Mouse (Mus musculus) limb, embryonic 11.5 days (tissue): Measurements from ENCODE around the gene Plbd2. TPM values are rescaled to one million over a fixed set of nuclear protein-coding genes. Genes with fewer than 3 reads are reported as not detected.

Source experiments
- ATAC-seq: fragments of 200-750 bp; cut with Nextera tagmentation; 2 replicates; pipeline ENCODE4 v1.8.0; 2017; ENCODE audit warnings: low read depth; ENCODE audit not compliant: insufficient number of reproducible peaks, low FRiP score, low TSS enrichment
- DNase-seq: peaks from one replicate; pipeline ENCODE4 v3.0.0-alpha.2; 2015; ENCODE audit warnings: low spot score
- H3K27ac ChIP-seq: fragments of 300-500 bp; sonication (generic); replicated peaks from 2 replicates; pipeline ENCODE4 v1.5.1; 2014; ENCODE audit warnings: low read depth, mild to moderate bottlenecking, low read length
- H3K27me3 ChIP-seq: fragments of 300-500 bp; sonication (generic); 2 replicates; pipeline ENCODE4 v1.6.1; 2014; ENCODE audit warnings: mild to moderate bottlenecking, low read length, mixed read lengths; ENCODE audit not compliant: control insufficient read depth, insufficient read depth
- H3K36me3 ChIP-seq: fragments of 300-500 bp; sonication (generic); 2 replicates; pipeline ENCODE4 v1.6.1; 2014; ENCODE audit warnings: mild to moderate bottlenecking, low read length, moderate library complexity, mixed read lengths; ENCODE audit not compliant: control insufficient read depth, insufficient read depth
- H3K4me1 ChIP-seq: fragments of 300-500 bp; sonication (generic); 2 replicates; pipeline ENCODE4 v1.6.1; 2014; ENCODE audit warnings: low read length, mixed read lengths; ENCODE audit not compliant: control insufficient read depth, insufficient read depth
- H3K4me2 ChIP-seq: fragments of 300-500 bp; sonication (generic); 2 replicates; pipeline ENCODE4 v1.6.1; 2014; ENCODE audit warnings: low read depth, mild to moderate bottlenecking, moderate library complexity; ENCODE audit not compliant: severe bottlenecking
- H3K4me3 ChIP-seq: fragments of 300-500 bp; sonication (generic); 2 replicates; pipeline ENCODE4 v1.5.1; 2014; ENCODE audit warnings: low read depth, low read length
- H3K9ac ChIP-seq: fragments of 300-500 bp; sonication (generic); 2 replicates; pipeline ENCODE4 v1.6.1; 2014; ENCODE audit warnings: mild to moderate bottlenecking, low read length
- H3K9me3 ChIP-seq: fragments of 300-500 bp; sonication (generic); 2 replicates; pipeline ENCODE4 v1.6.1; 2016; ENCODE audit warnings: low read length; ENCODE audit not compliant: control insufficient read depth
- WGBS: fragments of 180-500 bp; shearing (Covaris S2); extraction: QIAGEN DNeasy Blood & Tissue Kit; methylation state at CpG from one replicate; pipeline ENCODE4 v1.1.7; 2014; 5-methylcytosine and 5-hydroxymethylcytosine counted together
- polyA plus RNA-seq: library from polyadenylated mRNA; unstranded; fragments of >200 nt; fragmentation: Nextera tagmentation; extraction: Ambion mirVana; gene quantifications from 2 replicates; pipeline ENCODE4 v1.2.1, GENCODE M21; 2014

The Plbd2 gene
- polyA plus RNA-seq, 1 experiment from 2014 or later = 29.2 TPM

- no peak for ATAC-seq
- 70% methylated on average over 7 of the region's 7 CpGs for WGBS
- no peak overlapping the region for H3K4me3 ChIP-seq
- H3K27ac ChIP-seq = no peak overlapping the region
- no peak for DNase-seq
- no peaks in the 10 kb centered on the region for H3K36me3 ChIP-seq
- H3K9me3 ChIP-seq = no peaks in the 10 kb centered on the region
- peaks cover 8% of the 10 kb centered on the region for H3K4me1 ChIP-seq
- no peak overlapping the region for H3K9ac ChIP-seq
- H3K27me3 ChIP-seq = no peaks in the 10 kb centered on the region
- H3K4me2 ChIP-seq = no peak overlapping the region
Measured at GRCm38 (mm10) chr5:120515451-120515850, 12.0 kb upstream of the Plbd2 start.

- H3K4me2 ChIP-seq = no peak overlapping the region
- no peaks in the 10 kb centered on the region for H3K27me3 ChIP-seq
- H3K27ac ChIP-seq = no peak overlapping the region
- no peaks in the 10 kb centered on the region for H3K36me3 ChIP-seq
- H3K9ac ChIP-seq = no peak overlapping the region
- no peak for ATAC-seq
- H3K4me1 ChIP-seq = peaks cover 11% of the 10 kb centered on the region
- WGBS = 34% methylated on average over 4 of the region's 4 CpGs
- no peaks in the 10 kb centered on the region for H3K9me3 ChIP-seq
- H3K4me3 ChIP-seq = no peak overlapping the region
- no peak for DNase-seq
Measured at GRCm38 (mm10) chr5:120514754-120515153, 11.3 kb upstream of the Plbd2 start.

GRCm38 (mm10) chr5:120514031-120514677, 10.7 kb upstream of the Plbd2 start:
- DNase-seq = no peak
- Histone ChIP-seq H3K36me3 (no peaks in the 10 kb centered on the region), H3K4me3 (no peak overlapping the region), H3K27ac (no peak overlapping the region), H3K27me3 (no peaks in the 10 kb centered on the region), H3K4me2 (no peak overlapping the region), H3K9me3 (no peaks in the 10 kb centered on the region), H3K4me1 (peaks cover 11% of the 10 kb centered on the region), H3K9ac (no peak overlapping the region)
- ATAC-seq = no peak
- 69% methylated on average over 9 of the region's 9 CpGs for WGBS

GRCm38 (mm10) chr5:120512911-120513555, 9.6 kb upstream of the Plbd2 start:
- Histone ChIP-seq H3K36me3 (no peaks in the 10 kb centered on the region), H3K4me3 (no peak overlapping the region), H3K4me2 (no peak overlapping the region), H3K27me3 (no peaks in the 10 kb centered on the region), H3K27ac (no peak overlapping the region), H3K4me1 (peaks cover 11% of the 10 kb centered on the region), H3K9ac (no peak overlapping the region), H3K9me3 (no peaks in the 10 kb centered on the region)
- WGBS = 40% methylated on average over 15 of the region's 15 CpGs
- no peak for ATAC-seq
- no peak for DNase-seq

- Histone ChIP-seq H3K9me3 (no peaks in the 10 kb centered on the region), H3K4me3 (peak overlapping the region; percentile 41), H3K9ac (no peak overlapping the region; the same call in 1 of the 2 replicates), H3K4me2 (peak overlapping the region; percentile 58), H3K4me1 (peaks cover 11% of the 10 kb centered on the region), H3K36me3 (no peaks in the 10 kb centered on the region), H3K27ac (no peak overlapping the region), H3K27me3 (no peaks in the 10 kb centered on the region)
- ATAC-seq (no peak), DNase-seq (no peak)
- 32% methylated on average over 14 of the region's 14 CpGs for WGBS
Measured at GRCm38 (mm10) chr5:120511643-120512220, 8.3 kb upstream of the Plbd2 start.

GRCm38 (mm10) chr5:120510982-120511642, 7.7 kb upstream of the Plbd2 start, which contains the start of gene Slc8b1:
Slc8b1 (plus strand) TSS chr5:120511168.
- Histone ChIP-seq H3K36me3 (no peaks in the 10 kb centered on the region), H3K4me1 (peaks cover 11% of the 10 kb centered on the region), H3K9me3 (no peaks in the 10 kb centered on the region), H3K27me3 (no peaks in the 10 kb centered on the region), H3K4me2 (peak within 1 kb of the TSS; percentile 58), H3K4me3 (peak within 1 kb of the TSS; percentile 41), H3K27ac (no peak within 1 kb of the TSS), H3K9ac (peak within 1 kb of the TSS; percentile 40)
- peak; percentile 96 for DNase-seq
- ATAC-seq = peak; percentile 79
- under 1% methylated on average over 36 of the region's 36 CpGs for WGBS

GRCm38 (mm10) chr5:120507311-120507710, 3.9 kb upstream of the Plbd2 start:
- DNase-seq = no peak
- no peak overlapping the region for H3K4me2 ChIP-seq
- no peak overlapping the region for H3K4me3 ChIP-seq
- no peak for ATAC-seq
- WGBS = 68% methylated on average over 4 of the region's 4 CpGs
- H3K36me3 ChIP-seq = no peaks in the 10 kb centered on the region
- no peaks in the 10 kb centered on the region for H3K27me3 ChIP-seq
- peaks cover 11% of the 10 kb centered on the region; the same call in 1 of the 2 replicates for H3K4me1 ChIP-seq
- H3K27ac ChIP-seq = no peak overlapping the region
- no peak overlapping the region for H3K9ac ChIP-seq
- no peaks in the 10 kb centered on the region for H3K9me3 ChIP-seq

- Histone ChIP-seq H3K9ac (no peak overlapping the region), H3K27me3 (no peaks in the 10 kb centered on the region), H3K36me3 (no peaks in the 10 kb centered on the region), H3K27ac (no peak overlapping the region), H3K4me3 (no peak overlapping the region), H3K4me1 (peaks cover 13% of the 10 kb centered on the region; the same call in 1 of the 2 replicates), H3K4me2 (no peak overlapping the region), H3K9me3 (no peaks in the 10 kb centered on the region)
- WGBS = 65% methylated on average over 9 of the region's 9 CpGs
- no peak for DNase-seq
- no peak for ATAC-seq
Measured at GRCm38 (mm10) chr5:120506490-120506889, 3.1 kb upstream of the Plbd2 start.
